Mouse (Mus musculus) E14TG2a.4 (cell line): ENCODE results near the gene Dbi.

Experiments used
- CTCF ChIP-seq: conservative IDR thresholded peaks from 2 replicates; pipeline ENCODE4 v1.5.1; 2014; ENCODE audit warnings: low read length
- POU5F1 ChIP-seq: IDR thresholded peaks from 2 replicates; pipeline ENCODE4 v1.6.1; 2014; ENCODE audit warnings: low read length, borderline replicate concordance

DNA sequence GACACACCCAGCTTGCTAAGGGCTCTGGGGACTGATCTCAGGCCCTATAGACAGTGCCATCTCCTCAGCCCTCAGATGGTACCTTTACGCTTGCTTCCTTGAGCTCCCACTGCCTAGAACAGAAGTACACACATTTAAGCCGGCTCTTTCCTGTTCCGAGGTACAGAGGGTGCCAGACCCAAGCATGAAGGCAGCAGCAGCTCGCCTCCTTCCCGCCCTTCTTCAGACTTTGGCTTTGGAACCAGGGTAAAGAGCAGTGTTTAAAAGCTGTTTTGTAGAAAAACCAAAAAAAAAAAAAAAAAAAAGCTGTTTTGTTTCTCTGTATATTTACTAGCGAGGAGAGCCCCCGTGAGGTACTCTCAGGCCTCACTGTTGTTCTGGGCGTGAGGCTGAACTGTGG is 9.1 kb downstream of the Dbi start:
- TF ChIP-seq CTCF (no peak), POU5F1 (no peak)
